Mouse (Mus musculus) adrenal gland (tissue): ENCODE data around the gene Bend7.

Experiments
- intact Hi-C: fragments of 180-260 bp; cut with DNase I; formaldehyde crosslinking; loops from one replicate; pipeline ENCODE4 v1.15.1; 2025
- long read RNA-seq, 2 experiments: library from polyadenylated mRNA; unstranded; transcript quantifications; one replicate each; pipeline ENCODE4 v2.0.0; 2020; ENCODE audit warnings: borderline replicate concordance in 1 of 2; ENCODE audit not compliant: insufficient replicate concordance in 1 of 2

Bend7 gene
- long read RNA-seq, experiment 1, partial matches to known transcripts: 11 of 17 reads
- long read RNA-seq, experiment 1, other reads (novel, unspliced or antisense): 3 of 17 reads
- long read RNA-seq, experiment 2, partial matches to known transcripts: 8 of 15 reads
- long read RNA-seq, experiment 2, other reads (novel, unspliced or antisense): 4 of 15 reads

DNA sequence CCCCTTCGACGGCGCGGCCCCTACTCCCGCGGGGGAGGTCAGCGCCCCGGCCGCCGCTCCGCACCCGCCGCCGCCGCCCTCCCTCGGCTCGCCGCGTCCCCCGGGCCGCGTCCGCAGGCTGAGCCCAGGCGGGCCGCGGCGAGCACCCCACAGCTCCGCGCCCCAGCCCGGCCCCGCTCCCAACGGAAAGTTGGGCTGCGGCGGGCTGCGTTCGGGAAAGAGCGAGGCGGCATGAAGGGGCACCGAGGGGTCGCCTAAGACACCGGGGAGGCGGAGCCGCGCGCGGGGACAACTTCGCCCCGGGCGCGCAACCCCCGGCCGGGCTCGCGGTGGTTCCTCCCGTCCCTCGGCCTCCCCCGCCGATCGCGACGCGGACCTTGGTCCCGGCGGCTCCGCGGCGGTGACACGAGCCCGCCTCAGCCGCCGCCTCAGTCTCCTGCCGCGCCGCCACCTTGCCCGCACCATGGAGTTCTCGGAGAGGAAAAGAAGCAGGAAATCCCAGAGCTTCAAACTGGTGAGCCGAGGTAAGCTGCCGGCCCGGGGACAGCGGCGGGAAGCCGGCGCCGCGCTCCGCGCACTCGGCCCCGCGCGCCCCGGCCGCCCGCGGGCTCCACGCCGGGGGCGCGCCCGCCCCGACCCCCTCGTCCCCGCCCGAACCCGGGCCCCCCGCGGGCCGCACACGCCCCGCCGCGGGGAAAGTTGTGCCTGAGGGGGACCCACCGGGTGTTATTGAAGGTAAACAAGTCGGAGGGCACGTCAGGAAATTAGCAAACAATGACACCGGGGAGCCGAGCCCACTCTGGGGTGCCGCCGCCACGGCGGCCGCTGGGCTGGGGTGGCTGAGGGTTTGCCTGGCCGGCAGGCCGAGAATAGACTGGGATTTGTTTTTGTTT, at the start of gene Bend7:
Gene Bend7 (plus strand): TSS at position 63 of the 893 bp plus-strand sequence.
- intact Hi-C loops: loop anchor here (5.0 kb wide), 1 partner anchor 144 kb away; no protein-coding TSS in a partner anchor

DNA sequence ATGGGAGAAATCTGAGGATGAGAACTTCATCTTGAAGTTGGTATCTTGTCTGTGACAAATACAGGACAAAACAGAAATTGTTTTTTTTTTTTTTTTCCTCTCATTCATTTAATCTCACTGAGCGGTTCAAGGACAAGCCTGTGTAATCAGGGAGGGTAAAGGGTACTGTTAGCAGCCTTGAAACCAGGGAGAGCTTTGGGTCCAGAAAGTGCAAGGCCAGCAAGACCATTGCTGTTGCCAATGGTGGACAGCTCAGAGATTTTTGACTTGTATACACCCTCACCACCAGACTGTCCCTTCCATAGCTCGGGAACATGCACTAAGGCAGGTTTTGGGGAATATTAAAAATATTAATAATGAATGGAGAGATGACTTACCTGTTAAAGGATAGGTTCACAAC, 49.0 kb upstream of the Bend7 start:
- intact Hi-C loops: no loop called here

DNA sequence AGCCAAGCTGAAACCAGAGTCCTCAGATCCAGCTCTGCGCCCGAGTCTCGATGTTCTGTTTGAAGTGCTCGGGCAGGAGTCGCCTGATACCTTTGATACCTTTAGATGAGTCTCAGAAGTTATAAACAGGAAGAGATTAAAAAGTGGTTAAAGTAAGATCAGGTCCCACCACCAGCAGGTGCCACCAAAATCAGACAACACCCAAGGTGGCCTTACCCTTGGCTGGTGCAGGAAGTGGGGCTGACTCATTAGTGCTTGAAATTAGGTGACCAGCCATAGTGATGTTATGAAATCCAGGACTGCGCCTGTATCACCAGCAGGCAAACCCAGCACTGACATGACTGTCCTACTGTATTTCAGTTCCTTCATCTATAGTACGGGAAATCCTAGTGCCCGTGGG, 47.9 kb upstream of the Bend7 start:
- intact Hi-C loops: no loop called here

GRCm38 (mm10) chr2:4671636-4672035, 46.0 kb upstream of the Bend7 start:
- intact Hi-C loops: no loop called here

DNA sequence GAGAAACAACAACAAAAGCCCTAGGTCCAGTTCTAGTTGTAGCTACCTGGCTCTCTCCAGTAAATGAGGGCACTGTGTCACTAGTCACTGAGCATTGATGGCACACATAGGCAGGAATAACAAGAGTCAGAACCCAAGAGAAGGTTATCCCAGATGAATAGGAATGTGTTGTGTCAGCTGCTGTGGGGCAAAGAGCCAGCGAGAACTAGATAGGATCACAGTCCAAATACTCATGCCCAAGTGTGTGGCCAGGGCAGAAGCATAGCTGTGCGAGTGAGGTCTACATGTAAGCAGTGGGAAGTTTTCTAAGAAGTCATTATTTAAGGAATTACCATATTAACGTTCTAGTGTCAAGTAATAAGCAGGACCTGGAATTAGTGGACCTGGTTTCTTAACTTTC, 37.7 kb upstream of the Bend7 start:
- intact Hi-C loops: no loop called here

DNA sequence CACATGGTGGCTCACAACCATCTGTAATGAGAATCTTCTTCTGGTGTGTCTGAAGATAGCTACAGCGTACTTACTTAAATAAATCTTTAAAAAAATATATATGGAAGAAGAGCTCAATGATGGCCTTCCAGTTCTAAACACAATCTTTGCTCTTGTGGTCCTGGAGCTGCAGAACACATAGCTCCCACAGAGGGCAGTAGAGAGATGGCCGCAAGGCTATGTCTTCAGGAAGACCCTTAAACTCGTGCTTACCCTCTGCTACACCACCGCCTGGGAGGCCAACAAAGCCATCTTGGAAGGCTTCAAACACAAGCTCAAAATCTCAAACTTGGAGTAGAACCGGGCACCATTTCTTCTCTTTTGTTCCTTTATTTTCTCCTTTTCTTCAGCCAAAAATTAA, 6.4 kb upstream of the Bend7 start:
- intact Hi-C loops: no loop called here

DNA sequence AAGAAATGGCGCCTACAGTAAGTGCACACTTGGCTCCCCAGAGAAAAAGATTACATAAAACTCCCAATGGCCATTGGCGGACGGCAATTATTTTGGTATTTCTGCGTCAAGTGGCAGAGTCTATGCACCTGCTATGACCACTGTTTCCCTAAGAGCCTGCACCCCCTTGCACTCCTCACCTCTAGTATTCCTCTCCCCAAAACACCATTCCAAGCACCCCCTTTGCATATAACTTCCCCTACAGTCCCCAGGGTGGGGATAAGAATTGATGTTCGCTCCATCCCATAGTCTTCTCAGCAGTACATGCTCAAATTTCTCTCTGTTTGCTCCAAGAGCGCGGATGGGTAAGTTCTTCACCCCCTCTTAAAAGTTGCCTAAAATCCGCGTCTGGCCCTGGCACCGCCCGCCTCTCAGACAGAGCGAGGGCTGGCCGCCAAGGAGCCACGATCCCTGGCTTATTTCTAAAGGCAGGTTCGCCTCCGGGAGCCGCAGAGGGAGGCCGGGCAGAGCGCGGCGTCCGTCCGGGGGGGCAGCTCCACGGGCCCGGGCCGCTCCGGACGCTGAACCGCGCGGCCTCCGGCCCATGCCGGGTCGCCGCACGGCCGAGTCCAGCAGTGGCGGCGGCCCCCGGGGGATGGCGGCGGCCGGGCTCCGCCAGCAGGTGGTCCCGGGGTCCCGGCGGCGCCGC, 406 bp upstream of the Bend7 start:
- intact Hi-C loops: loop anchor here (5.0 kb wide), 1 partner anchor 145 kb away; no protein-coding TSS in a partner anchor

GRCm38 (mm10) chr2:4723088-4723487, 5.5 kb downstream of the Bend7 start:
- intact Hi-C loops: no loop called here

GRCm38 (mm10) chr2:4730161-4730560, 12.5 kb downstream of the Bend7 start:
- intact Hi-C loops: no loop called here

GRCm38 (mm10) chr2:4733971-4734370, 16.3 kb downstream of the Bend7 start:
- intact Hi-C loops: no loop called here

- intact Hi-C loops: no loop called here
These were observed 18.6 kb downstream of the Bend7 start for GRCm38 (mm10) chr2:4736095-4736797.

DNA sequence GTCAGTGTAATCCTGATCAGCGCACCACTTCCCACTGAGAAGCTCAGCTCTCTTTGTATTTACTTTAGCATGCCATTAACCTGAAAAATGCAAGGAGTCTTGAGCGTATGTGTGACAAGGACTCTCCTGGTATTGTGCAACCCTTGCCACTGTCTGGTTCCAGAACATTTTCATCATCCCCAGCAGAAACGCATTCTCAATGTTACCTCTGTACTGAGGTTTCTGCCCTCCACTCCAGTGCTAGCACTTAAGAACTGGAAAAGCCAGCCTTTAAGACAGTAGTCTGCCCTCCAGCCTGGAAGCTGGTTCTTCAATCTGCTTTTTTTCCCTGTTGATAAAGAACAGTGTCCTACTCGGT, 19.1 kb downstream of the Bend7 start:
- intact Hi-C loops: no loop called here

DNA sequence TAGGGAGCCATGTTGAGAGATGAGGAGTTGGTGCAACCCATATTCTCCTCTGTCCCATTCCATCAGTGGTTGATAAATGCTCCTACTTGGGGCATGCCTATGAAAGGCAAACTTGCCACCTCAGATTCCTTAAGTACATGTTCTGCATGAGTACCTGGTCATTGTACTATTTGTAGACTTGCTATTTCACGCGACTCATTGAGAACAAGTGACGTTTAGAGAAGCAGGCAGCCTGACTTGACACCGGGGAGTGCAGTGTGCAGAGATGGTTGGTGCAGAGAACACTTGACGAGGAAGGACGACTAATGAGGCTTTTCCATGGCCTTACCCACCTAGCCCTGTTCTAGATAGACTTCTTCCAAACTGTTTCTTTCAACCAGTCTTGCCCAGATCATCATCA, 34.3 kb downstream of the Bend7 start:
- intact Hi-C loops: no loop called here

DNA sequence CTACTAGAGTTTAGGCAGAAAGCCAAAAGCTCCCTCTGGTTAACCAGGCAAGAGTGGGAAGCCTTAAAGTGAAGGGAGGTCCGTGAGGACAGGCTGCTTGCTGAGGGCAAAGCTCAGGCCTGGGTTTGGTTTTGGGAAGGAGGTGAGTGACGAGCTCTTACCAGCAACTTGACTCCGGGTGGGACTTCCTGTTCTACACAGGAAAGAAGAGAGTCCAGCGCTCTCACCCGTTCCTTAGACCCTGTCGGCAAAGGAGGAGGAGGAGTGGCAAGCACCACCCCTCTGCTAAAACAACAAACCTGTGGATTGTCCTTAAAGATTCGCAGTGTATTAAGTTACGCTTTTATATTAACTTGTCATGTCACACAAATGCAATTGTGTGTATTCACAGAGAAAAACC, 38.1 kb downstream of the Bend7 start:
- intact Hi-C loops: no loop called here

- intact Hi-C loops: no loop called here
These were observed 39.6 kb downstream of the Bend7 start for GRCm38 (mm10) chr2:4757218-4757617.

DNA sequence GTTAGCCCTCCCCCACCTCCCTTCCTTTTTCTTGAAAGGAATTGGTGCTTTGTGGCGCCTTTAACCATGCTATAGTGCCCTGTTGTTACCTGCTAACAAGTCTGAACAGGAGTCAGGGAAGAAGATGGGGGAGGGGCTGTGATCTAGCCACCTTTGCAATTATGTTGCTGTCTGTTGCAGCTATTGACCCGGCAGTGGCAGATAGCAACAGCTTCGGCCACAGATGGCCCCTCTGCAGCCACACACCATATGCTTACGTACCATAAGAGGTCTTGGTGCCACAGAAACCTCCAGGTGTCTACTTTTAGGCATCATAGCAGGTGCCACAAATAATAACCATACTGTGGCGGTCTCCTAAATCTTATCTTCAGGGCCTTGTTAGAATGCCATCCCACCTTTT, 43.1 kb downstream of the Bend7 start:
- intact Hi-C loops: no loop called here

- intact Hi-C loops: no loop called here
These were observed 44.3 kb downstream of the Bend7 start for GRCm38 (mm10) chr2:4761906-4762305.

- intact Hi-C loops: no loop called here
These were observed 46.4 kb downstream of the Bend7 start for GRCm38 (mm10) chr2:4764071-4764470.

GRCm38 (mm10) chr2:4770376-4770775, 52.7 kb downstream of the Bend7 start:
- intact Hi-C loops: no loop called here

DNA sequence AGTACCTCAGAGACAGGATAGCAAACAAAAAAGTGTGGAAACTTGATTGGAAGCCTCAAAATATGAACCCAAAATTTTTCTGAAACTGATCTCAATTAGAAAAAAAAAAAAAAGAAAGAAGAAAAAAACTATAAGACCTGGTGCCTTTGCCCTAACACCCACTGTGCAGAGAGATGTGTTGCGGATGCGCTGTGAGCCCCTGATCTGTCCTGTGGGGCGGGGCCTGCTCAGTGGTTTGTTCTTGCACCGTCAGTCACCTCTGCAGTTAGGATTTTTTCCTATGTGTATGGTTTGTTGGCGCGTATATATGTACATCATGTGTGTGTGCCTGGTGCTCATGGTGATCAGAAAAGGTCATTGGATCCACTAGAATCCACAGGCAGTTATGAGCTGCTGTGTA, 56.3 kb downstream of the Bend7 start:
- intact Hi-C loops: no loop called here

GRCm38 (mm10) chr2:4777291-4777690, 59.7 kb downstream of the Bend7 start:
- intact Hi-C loops: no loop called here

GRCm38 (mm10) chr2:4781641-4782040, 64.0 kb downstream of the Bend7 start:
- intact Hi-C loops: no loop called here
